Mouse (Mus musculus) yolk sac, embryonic 10.5 days (tissue): ENCODE measurements around the gene Gnb1.
A peak's percentile ranks its signal among the peaks of the same experiment; 100 is the strongest.
"Not testable (repeated sequence)": the region's sequence is repeated elsewhere in the genome, so short reads cannot be mapped to it uniquely, and the experiment has no call there.

ENCODE experiments used
- DNase-seq: peaks from one replicate; pipeline ENCODE4 v3.0.0-alpha.2; 2017; ENCODE audit warnings: low spot score

Gene Gnb1

DNA sequence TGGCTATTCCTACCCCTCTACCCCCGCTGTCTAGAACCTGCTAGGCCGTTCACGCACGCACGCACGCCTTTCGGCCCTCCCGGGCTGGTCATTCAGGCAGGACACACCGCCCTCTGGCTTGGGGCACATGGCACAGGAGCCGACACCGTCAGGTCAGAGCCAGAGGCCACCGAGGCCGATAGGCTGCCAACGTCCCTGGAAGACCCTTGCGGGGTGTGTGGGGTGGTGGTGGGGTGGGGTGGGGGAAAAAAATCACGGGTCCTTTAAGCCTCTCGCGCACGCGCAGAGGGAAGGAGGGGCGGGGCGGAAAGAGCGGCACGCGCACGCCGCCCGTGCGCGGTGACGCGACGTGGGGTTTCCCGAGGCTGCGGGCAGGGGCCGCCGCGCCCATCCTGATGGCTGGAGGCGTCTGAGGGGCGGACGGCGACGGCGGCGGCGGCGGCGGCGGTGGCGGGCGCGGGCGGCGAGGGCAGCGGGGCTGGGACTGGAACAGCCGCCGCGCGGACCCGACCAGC, at the start of gene Gnb1:
Gene Gnb1 (plus strand): TSS at position 372 of the 515 bp plus-strand sequence.
- DNase-seq, result peak; percentile 88

DNA sequence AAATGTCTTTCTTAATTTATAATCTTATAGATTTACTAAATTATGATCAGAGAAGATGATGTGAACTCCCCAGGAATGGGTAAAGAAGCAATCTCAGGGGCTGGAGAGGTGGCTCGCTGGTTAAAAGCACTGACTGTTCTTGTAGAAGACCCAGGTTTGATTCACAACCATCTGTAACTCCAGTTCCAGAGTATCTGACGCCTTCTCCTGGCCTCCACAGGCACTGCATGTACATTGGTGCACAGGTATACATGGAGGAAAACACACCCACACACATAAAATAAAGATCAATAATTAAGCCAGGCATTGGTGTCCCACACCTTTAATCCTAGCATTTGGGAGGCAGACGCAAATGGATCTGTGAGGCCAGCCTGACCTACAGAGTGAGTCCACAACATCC, 48.4 kb upstream of the Gnb1 start:
- DNase-seq, result no peak

DNA sequence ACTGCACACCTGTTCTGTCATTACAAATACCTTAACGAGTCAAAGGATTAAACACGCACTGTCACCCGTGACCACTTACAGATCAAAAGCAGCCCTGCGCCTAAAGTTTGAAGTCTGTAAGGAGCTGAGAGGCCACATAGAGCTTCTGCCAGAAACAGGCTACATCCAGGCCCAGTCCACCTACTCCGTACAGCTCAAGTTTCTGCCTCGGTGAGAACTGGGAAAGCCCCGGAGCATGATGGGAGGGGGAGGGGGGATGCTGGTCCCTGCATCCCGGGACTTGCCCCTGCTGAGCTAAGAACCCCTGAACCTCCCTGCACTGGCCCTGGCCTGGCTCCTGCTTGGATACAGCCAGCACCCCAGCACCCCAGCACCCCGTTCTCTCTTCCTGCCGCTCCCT, 39.6 kb upstream of the Gnb1 start:
- no peak for DNase-seq

DNA sequence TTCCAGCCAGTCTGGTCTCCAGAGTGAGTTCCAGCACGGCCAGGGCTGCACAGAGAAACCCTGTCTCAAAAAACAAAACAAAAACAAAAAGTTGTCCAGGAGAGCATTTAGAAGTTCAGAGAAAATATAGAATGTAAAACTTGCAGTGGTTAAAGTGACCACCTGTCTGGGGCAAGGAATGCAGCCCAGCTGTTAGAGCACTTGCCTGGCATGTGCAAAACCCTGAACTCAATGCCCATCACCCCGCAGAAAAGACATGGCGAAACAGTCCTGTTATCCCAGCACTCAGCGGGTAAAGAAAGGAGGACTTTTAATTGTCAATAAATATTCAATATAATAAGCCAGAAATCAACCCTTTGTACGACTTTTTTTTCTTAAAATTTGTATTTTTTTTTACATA, 32.6 kb upstream of the Gnb1 start:
- no peak for DNase-seq

DNA sequence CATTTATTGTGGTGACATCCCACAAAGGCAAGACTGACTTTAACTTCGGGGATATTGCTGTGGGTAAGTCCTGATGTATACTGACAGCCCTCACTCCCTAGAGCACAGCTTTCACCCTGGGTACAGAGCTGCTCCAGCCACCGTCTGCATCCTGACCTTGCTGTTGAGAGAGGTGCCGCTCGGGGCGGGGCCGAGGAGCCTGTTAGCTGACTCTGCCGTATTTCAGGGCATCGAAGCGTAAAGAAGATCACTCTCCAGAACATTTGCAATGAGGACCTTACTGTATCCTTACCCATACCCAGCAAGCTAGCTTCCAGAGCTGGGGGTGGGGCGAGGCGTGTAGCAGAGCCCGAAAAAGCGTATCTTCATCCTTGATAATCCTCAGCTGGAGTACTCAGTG, 28.1 kb upstream of the Gnb1 start:
- no peak for DNase-seq

DNA sequence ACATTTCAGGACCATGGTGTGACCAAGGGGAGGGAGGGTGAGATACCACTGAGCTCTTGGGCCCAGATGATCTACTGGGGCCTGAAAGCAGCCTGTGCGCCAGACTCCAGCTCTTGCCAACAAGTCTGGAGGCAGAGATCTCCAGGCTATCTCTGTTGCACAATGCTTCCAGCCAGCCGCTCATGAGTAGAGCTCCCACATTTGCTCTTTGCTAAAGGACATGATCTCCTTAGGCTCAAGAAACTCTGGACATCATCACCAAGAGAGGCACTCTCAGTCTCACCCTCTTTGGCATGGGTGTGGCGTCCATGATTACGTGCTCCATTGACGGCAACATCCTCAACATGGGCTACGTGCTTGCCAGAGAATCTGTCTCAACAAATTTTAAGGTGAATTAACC, 27.6 kb upstream of the Gnb1 start:
- DNase-seq, result no peak

DNA sequence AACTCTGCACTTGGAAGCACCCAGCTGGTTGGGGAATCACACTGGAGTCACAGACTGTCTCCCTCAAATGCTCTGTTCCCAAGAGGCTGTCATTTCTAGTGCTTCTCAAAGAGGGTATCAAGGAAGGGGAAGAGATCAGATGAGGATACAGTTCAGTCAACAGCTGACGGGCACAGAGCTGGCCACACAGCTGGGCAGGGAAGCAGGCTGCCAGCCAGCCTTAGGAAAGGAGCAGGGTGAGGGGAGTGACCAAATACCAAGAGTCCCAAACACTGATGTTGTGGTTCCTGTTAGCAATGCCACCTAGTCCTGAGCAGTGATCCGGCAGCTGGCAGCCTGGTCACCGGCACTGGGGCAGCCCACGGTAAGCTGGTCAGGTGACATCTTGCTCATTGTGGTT, 27.1 kb upstream of the Gnb1 start:
- no peak for DNase-seq

DNA sequence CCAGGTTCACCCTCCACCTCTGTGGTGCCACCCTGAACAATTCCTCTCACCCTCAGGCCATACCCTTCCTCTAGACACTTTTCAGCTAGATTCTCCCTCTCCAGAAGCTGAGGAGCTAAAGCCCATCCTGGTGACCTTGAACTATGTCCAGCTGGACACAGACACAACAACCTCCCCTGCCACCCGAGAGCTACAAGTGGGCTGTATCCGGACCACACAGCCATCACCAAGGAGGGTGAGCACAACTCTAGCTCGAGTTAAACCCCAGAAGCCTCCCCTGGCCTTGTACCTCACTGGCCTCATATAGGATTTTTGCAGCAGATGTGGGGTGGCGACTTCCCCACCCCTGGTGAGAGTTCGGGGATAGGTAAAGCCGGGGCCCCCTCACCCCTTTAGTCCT, 25.6 kb upstream of the Gnb1 start:
- no peak for DNase-seq

DNA sequence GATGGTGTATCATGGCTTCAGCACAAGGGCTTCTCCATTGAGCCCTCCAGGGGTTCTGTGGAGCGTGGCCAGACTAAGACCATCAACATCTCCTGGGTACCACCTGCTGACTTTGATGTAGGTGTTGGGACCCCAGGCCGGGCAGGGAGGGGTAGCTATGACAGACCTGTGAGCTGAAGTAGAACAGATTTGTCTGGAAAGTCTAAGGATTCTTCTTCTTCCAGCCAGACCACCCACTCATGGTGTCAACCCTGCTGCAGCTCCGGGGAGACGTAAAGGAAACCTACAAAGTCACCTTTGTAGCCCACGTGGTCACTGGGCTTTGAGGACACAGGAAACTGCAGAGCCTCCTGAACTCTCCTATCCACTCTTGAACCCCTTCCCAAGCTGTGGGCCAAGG, 25.1 kb upstream of the Gnb1 start:
- DNase-seq, result no peak

DNA sequence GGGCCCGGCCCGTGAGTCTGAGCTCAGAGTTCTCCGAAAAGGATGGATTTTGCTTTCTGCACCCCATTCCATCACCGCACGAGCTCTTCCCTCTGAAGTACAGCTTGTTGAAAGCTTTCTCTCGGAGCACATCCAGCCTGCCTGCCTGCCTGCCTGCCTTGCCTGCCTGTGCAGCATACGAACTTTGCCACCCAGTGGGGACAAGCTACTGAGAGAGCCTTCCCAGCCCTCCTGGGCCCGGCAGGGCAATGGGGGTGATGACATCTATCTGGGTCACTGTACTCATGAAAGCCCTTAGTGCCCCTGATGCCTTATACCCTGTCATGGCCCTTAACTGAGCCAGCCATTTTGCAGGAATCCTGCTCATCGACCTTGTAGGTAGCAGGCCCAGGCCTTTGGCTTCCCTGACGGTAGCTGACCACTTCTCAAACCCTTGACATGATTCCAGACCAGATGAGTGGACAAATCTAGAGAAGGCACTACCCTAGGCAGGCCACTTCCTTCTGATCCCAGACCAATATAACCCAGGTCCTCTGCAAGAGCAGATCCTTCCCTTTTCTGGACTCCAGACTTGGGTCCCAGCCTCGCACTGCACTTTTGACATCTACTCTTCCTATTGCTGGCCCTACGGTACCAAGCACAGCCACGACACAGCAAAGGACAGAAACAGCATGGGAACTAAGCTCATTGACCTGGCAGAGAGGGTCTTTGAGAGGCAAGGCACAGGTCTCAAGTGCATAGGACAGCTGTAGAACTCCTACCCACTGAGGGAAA, 23.7 kb upstream of the Gnb1 start:
- no peak for DNase-seq

DNA sequence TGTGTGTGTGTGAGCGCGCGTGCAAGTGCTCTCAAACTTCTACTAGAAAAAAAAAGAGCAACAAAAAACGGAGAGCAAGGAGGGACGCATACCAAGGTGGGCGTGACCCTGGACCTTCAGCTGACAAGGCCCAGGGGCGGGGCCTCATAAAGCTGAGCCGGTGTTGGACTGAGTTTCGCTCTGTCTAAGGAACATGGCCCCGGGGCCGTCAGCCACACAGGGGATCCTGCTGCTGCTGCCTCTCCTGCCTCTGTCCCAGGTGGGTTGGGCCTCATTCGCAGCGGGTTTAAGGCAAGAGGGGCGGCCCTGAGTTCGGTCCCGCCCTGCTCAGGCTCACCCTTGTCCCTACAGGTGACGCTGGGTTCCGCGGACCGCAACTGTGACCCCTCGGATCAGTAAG, 22.2 kb upstream of the Gnb1 start, which contains the start of gene Tmem52:
Gene Tmem52 (plus strand): TSS at position 163 of the 400 bp plus-strand sequence.
- peak; percentile 56 for DNase-seq

DNA sequence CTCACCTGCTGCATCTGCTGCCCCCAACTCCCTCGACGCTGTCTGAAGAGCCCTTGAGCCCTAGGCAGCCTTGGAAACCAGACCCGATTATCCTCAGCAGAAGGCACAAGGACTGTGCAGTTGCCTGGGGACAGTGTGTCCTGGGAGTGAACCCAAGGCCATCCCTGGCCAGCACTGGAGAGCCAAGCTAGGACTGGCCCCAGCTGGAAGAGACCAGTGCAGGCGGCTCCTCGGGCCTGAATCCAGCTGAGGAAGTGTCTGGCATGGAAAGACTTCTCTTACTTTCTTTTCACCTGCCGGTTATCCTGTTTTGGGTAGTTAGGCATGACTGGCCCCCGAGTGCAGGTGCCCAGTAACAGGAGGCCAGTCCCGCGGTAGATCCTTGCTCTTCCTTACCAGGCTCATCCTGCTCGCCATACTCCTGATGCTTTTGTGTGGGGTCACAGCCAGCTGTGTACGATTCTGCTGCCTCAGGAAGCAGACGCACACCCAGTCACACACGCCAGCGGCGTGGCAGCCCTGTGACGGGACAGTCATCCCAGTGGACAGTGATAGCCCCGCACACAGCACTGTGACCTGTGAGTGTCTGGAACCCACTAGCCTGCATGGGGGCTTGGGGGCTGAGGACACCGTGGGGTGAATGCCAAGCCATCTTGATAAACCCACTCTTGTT, 21.4 kb upstream of the Gnb1 start:
- no peak for DNase-seq

DNA sequence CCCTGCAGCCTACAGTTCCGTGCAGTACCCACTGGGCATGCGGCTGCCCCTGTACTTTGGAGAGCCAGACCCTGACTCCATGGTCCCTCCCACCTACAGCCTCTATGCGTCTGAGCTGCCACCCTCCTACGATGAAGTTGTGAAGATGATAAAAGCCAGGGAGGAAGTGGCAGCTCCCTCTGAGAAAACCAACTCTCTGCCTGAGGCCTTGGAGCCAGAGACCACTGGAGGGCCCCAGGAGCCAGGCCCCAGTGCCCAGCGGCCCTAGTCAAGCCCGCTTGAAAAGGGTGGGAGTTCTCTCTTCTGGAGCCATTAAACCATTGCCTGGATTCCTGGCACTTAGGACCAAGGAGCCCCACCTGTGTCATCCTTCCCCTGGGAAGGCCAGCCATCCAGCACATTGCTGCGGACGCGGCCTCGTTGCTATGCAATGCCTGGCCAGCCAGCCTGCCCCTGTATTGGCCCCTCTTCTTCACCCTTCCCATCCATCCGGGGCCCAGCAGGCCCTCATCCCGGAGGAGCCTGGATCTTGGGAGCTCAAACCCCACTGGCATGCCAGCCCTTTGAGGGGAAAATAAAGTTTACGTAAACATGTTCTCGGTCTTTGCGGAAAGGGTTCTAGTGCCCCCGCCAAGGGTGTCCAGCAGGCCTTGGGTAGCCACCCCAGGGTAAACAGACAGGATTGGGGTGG, 20.8 kb upstream of the Gnb1 start:
- no peak for DNase-seq

DNA sequence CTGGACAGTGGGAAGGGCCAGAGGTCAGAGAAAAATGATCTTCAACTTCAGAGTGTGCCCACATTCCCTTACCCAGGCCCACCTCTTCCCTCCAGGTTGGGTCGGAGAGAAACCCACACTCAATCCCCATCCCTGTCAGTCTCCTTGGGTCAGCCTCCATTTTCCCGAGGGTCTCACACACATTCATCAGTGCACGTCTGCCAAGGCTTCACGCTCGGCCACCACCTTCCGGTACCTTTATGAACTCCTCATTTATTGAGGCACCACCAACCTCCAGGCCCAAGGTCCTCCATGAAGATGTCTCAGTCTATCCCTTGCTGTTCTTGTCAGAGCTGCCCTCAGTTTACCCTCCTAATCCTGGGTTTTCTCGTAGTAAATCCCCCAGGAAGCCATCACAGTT, 20.2 kb upstream of the Gnb1 start:
- DNase-seq, result no peak

DNA sequence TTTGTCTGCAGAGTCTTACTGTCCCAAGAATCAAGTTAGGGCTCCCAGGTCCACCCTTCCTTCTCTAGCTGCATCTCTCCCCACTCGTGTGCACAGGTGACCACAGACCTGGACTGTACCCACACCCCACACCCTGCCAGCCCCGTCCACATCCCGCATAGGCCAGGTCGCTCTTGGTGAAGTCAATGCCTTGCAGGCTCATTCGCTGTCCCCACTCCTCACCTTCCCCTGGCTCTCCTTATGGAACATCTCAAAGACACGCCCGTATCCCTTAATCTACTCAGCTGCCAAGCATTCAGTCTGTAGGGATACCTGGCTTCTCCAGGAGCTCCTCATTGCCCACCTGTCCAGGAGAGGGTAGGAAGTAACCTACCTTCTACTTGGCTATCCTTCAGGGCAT, 19.8 kb upstream of the Gnb1 start:
- DNase-seq, result no peak

DNA sequence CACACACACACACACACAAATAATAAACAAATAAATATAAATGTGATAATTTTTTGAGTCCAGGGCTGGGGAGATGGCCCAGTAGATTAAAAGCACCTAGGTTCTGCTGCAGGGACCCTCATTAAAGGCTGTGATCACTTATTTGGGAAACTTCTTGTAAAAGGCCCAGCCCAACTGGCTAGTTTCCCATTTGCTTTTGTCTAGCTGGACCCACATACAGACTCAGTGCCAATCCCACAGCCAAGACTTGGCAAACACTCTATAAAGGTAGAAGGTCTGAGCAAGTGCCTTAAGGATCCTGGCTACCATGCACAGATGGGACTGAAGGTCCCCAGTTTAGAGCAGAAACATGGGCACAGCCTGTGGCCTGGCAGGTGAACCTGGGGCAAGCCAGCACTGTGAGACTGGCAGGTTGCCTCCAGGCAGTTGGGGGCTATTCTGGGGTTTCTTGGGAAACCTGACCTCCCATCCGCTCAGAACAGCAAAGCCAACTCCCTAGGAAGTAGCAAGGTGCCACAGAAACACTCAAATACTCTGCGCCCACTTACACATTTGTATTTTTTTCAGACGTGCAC, 18.4 kb upstream of the Gnb1 start:
- DNase-seq, result no peak

DNA sequence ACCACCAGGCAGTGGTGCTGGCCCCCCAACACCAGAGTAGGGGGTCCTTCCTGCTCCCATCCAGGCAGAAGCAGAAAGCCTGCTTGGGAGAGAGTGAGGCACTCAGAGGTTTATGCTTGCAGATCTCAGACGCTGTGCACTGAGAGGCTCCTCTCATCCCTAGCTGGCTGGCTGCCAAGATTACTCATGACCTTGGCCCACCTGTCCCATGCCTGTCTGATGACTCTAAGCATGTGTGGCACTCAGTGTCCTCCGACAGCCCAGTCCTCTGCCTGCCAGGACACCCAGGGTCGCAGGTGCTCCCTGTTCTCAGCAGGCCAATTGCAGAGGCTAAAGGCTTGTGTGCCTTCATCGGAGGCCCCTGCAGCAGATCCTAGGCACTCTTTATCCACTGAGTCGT, 17.8 kb upstream of the Gnb1 start:
- DNase-seq, result peak; percentile 27

DNA sequence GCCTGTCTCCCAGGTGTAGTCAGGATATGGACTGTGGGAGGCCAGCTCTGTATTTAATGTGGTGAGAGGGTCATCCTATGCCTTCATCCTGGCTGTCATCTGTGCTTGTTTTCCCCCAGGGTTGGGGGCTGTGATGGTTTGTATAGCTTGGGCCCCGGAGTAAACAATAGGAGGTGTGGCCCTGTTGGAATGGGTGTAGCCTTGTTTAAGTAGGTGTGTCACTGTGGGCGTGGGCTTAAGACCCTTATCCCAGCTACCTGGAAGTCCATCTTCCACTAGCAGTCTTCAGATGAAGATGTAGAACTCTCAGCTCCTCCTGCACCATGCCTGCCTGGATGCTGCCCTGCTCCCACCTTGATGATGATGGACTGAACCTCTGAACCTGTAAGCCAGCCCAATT, 17.4 kb upstream of the Gnb1 start:
- DNase-seq, result not testable (repeated sequence)

DNA sequence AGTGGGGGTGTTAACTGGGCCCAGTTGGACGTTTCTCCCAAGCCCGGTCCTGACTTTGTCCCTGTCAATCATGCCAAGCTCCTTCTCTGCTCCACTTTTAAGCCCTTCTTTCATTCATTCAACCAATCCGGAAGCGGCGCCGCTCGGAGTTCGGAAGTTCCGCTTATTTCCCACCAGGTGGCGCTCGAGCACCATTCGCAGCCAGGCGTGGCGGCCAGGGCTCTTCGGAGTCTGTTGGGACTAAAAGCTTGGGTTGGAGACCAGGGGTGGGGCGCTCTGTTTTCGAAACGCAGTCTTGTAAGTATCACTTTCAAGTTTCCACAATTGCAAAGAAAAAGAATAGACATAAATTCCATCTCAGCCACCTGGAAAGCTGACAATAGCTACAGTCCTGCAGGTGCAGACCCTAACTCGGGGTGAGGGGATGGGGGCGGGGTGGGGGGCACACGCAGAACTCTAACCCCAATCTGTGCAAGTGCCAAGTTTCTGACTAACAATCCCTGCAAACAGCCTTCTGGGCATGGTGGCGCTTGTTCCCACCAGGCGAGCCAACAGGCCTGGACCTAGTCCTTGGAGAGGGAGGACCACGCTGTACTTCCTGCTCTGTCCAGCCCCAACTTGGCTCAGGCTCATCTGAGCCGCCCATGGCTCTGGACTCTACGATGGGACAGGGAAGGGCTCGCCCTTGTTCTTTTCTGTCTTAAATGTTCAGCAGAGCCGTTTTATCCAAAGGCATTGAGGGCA, 9.6 kb upstream of the Gnb1 start:
- DNase-seq, result peak; percentile 65

DNA sequence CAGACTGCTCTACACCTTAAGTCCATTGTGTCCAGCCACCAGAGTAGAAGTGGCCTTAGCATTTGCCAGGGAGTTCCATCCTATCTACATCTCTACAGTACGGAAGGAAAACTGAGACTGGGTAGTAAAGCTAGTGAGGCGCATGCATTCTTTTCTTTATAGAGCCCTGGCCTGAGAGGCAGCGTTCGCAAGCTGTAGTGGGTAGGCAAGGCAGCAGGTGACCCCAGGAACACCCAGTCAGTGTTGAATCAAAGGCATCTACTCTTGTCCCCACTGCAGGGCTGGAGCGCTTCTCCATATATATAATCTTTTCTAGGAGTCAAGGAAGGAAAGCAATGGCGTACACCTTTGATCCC, 9.1 kb upstream of the Gnb1 start:
- no peak for DNase-seq

DNA sequence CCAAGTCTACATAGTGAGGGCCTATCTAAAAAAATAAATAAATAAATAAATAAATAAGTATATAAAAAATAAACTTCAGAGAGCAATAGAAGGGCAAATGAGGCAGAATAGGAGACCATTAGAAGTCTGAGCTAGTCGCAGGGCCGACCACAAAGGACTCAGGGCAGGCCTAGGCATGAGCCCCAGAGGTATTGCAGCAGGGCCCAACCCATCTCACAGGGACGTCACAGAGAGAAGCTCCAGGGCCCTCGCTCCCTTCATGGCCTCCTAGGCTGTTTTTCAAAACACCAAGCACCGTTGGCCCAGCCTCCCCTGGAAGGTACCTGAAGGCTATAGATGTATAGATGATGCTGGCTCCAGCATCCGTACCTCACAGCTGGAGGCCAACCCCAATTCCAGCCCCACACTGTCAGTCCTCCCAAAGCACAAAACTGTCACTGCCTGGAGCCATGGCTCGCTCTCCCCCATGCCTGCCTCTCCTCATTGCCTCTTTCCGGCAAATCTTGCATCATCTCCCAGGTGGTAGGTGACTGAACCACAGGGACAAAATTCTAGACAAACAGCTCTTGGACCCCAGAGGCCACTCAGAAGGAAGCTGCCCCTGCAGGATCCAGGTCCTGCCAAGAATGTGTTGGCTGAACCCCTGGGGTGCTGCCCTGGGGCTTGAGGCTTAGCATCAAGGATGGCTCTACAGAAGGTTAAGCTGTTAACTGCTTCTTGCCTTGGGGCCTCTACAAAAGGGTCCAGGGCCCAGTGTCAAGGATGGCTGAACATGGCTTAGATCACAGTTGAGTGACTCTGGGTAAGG, 8.2 kb upstream of the Gnb1 start:
- DNase-seq, result no peak
